Mouse (Mus musculus) regulatory T cell (primary cell): ENCODE data around the gene Asb8.

Experiments used
- in situ Hi-C: fragments of 300-600 bp; cut with MboI, MseI; formaldehyde crosslinking; loops from one replicate; pipeline ENCODE4 v1.15.1; 2025; ENCODE audit warnings: high pct_unique_total_duplicates

Asb8 gene

DNA sequence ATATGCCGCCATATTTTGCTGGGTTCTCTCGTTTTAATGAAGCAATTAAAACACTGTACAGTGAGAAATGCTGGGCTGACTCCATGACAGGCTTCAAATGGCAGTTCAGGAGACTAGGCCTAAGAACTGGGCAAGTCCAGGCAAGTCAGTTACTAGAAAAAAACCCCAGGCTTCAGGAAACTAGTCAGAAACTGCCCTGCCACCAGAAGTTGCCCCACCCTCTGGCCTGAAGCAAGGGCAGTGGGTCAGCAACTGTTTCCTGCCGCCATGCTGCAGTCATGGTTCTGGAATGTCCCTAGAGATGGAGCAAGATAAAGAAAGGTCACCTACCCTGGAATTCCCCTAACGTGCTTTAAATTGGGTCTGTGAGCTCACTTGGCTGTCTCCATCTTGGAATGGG lies 9.5 kb downstream of the Asb8 start:
- in situ Hi-C loops = no loop called here

DNA sequence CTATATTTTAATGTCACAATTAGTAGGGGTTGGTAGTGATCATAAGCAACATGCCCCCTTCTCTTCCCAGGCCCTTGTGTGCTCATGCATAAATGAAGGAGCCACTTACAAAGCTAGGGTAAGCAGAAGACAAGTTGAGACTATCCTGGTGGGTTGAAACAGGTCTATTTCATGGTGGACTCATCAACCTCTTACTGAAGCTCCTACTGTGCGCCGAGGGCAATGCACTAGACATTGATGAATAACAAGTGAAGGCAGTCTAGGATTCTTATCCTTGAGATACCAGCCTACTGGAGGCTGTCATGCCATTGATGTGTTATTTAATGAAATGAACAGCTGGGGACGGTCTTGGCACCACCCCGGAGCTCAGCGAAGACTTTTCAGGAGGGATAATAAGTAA lies 10.2 kb downstream of the Asb8 start:
- in situ Hi-C loops = no loop called here

DNA sequence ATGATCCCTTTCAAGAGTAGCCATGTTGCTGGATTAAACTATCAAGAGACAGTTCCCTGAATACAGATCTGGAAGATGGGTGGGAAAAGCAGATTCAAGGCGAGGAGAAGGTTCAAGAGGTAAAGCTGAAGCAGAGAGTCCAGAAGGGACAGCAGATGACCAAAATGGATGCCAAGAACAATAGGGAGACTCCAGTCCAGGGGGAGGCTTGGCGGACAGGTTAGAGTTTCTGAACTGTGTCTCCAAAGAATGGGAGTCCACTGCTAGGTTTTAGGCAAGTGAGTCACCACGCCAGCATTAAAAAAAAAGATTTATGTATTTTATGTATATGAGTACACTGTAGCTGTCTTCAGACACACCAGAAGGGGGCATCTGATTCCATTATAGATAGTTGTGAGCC lies 10.8 kb downstream of the Asb8 start:
- in situ Hi-C loops = loop anchor here (5.0 kb wide), 1 partner anchor 62 kb away; the partner anchor contains the start of genes Pfkm and Senp1

DNA sequence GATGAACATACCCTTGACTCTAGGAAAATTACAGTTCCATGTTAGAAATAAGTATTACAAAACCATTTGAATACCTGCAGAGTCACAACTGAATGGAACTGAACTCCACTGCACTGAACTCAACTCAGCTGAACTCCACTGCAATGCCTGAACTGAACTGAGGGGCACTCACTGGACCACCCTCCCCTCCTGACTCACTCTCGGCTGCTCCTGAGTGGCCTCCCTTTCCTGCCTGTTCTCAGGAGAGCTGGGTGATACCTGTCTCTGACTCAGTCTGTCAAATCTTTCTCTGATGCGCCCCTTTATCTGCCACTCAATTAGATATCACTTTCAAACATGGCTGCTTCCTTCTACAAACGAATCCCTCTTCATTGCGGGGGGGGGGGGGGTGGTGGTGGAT lies 11.3 kb downstream of the Asb8 start:
- in situ Hi-C loops = loop anchor here (5.0 kb wide), 1 partner anchor 62 kb away; the partner anchor contains the start of genes Pfkm and Senp1

DNA sequence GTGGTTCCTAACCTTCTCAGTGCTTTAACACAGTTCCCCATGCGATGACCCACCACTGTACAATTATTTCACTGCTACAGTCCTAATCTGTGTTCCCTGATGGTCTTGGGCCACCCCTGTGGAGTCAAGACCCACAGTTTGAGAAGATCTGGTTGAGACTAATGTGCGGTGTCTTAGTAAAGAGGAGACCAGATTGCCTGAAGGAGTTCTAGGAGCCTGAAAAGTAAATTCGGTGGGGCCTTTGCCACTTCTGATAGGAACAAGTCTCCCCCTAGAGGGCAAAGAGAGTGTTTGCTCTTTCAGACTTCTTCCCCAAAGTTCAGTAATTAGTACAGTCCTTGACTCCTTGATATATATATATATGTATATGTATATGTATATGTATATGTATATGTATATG lies 11.8 kb downstream of the Asb8 start:
- in situ Hi-C loops = loop anchor here (5.0 kb wide), 1 partner anchor 61 kb away; the partner anchor contains the start of genes Pfkm and Senp1

DNA sequence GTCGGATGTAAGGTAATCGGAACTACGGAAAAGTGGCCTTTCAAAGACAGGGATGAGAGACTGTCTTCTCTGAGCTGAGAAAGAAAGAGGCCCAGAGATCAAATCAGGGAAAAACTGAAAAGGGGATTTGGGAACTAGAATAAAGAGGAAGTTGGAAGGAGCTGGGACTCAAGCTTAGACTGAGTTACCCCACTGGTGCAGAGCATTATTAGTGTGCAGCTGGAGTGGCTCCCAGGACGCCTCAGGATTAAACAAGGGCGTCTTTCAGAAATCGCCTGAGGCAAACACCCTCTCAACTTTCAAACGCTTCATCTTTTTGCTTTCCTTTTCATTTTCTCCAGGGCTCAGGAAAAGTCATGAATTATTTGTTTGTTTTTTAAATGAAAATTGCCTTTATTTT lies 12.5 kb downstream of the Asb8 start:
- in situ Hi-C loops = loop anchor here (5.0 kb wide), 1 partner anchor 61 kb away; the partner anchor contains the start of genes Pfkm and Senp1

DNA sequence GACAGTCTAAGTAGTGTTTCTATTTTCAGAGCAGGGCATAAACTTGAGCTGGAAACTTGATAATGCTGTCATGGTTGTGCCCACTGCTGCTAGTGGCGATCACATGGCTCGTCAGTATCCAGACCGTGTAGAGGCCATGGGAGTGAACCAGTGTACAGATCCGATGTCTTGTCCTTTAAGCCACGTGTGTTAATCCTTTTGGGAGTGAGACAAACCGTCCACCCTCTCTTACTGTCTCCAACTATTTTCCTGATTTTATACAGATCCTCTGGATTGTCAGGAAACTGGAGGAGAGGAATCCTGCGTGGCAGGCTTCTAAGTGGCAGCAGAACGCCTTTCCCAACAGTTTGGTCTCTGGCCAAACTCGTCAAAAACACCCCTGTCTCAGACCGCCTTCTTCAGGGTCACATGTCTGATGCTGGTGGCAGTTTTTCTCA lies 16.2 kb downstream of the Asb8 start:
- in situ Hi-C loops = no loop called here

DNA sequence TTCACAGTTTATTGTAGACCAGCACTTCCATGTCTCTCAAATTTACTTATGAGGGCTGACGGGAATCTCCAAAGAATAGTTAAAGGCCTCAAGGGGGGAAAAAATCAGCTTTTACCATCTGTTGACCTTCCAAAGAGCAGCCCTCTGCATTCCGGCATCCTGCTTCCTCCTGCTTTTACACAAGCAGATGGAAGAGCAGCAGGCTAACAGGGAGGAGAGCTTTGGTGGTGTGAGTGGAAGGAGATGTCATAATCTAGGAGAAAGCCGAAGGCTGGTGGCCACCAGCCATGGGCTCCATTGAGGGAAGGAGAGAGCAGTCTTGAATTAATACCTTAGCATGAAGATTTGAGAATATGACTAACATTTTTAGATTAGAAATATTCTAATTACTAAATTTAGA lies 17.1 kb downstream of the Asb8 start:
- in situ Hi-C loops = no loop called here

DNA sequence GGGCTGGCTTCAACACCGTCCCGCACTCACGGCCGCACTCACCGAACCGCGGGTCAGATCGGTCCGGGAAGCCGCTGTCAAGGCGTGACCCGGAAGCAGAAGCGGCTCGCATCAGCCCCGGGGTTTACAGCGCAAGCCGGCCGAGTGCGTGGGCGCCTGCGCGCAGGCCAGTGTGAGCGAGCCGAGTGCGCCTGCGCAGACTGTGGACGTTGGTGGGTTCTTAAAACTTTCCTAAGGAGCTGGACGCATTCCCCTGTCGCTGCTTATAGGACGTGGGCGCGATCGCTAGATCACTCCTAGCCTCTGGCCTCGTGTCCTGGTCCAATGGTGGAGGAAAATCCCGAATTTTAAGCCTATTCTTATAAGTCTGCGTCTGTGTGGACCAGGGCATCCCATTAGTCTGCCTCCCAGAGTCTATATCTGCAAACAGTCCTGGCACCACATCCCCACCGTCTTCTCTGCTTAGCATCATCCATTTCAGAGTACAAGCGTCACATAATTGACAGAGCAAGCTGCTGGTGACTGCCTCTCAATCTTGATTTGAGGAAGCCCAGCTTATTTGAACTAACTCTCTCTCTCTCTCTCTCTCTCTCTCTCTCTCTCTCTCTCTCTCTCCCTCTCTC lies 19.8 kb downstream of the Asb8 start:
- in situ Hi-C loops = no loop called here

DNA sequence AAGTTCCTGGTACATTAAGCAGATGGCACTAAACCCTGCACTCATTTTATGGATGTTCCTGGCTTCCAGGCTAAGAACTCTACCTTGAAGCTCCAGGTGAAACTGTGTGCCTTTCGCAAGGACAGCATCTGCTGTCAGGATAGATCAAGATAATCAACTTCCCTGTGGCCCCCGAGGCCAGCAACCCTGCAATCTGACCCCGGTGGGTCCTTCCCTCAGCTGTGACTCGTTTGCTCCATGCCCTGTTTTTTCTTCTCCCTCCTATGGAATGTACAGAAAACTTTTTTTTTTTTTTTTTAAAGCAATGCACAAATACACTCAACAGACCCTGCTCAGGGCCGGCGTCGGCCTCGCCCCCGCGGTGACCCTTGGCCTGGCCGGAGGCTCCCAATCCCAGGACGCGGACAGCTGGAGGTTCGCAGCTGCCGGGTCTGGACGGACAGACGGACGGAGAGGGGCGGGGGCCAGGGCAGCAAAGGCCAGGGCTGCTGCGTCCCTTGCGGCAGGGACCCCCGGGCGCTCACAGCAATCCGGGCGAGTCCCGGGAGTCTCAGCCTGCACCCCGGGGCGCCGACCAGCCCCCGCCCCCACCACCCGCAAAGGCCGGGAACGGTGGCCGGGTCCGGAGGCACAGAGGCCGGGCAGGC lies 20.4 kb downstream of the Asb8 start:
- in situ Hi-C loops = no loop called here

DNA sequence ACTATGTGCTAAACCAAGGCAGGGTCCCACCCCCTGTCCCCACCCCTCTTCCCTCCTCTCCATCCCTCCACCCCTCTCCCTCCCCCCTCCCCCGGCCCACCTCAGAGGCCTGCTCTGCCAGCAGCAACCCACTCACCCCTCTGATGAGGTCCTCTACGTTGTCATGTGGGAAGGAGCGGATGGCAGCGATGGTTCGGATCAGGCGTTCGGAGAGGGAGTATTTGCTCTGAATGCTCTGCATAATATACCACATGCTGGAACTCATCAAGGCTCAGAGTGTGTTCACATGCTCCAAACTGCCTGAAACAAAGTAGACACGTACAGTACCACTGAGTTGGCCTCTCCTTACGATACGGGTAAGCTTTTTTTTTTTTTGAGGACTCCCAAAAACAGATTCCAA lies 22.9 kb downstream of the Asb8 start:
- in situ Hi-C loops = no loop called here

DNA sequence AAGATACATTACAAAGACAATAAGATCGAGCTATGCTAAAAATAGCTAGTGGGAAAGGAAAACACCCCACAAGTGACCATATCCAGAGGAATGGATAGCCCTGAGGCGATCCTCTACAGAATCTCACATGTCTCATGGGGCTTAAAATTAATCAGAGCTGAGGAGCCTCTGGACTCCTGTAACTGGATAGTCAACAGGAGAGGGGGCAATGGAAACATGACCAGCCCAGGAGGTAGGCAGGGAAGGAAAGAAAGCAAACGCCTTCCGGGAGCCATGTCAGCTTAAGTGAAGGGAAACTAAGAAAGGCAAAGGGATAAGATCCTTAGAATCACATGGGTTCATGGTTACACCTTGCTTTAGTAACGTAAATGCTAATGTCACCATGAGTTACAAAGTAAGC lies 24.6 kb downstream of the Asb8 start:
- in situ Hi-C loops = no loop called here

DNA sequence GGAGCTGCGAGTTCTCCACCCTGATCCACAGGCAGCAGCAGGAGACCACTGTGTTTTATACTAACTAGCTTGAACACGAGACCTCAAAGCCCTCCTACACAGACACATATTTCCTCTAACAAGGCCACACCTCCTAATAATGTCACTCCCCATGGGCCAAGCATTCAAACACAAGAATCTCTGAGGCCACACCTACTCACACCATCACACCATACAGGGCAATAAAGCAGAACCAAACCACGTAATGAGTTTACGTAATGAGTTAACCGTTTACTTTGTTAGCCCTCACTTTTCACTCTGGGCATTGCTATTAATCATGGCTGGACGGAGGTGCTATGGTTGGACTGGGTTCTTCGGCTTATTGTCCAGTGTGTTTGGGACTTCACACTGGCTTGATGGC lies 25.7 kb downstream of the Asb8 start:
- in situ Hi-C loops = no loop called here

DNA sequence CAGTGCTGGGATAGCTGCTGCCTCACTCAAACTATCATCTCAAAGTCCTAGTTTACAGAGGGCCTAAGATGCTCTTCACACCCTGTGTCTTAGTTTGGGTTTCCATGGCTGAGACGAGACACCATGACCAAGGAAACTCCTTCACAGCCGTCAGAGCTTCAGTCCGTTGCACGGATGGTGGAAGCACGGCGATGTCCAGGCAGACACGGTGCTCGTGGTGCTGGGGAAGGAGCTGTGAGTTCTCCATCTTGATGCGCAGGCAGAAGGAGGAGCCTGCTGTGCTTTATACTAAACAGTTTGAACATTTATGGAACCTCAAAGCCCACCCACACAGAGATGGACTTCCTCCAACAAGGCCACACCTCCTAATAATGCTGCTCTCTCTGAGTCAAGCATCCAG lies 28.6 kb downstream of the Asb8 start:
- in situ Hi-C loops = no loop called here

DNA sequence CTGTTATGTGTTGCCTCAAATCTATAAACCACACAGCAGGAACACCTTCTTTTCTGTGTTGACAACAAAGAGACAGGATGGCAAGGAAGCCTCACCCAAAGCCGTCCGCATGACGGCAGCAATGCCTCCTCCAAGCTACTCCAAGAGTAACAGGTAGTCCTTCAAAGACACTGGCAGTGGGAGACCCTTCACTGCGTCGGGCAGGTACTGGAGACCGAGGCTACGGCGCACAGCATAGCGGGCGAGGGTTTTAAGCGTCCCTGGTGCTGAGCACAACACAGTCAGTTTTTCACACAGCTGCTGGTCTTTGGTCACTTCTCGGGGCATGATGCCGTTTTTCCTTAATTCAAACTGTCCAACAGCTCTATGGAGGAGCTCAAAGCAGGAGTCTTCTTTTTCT lies 29.8 kb downstream of the Asb8 start:
- in situ Hi-C loops = no loop called here

DNA sequence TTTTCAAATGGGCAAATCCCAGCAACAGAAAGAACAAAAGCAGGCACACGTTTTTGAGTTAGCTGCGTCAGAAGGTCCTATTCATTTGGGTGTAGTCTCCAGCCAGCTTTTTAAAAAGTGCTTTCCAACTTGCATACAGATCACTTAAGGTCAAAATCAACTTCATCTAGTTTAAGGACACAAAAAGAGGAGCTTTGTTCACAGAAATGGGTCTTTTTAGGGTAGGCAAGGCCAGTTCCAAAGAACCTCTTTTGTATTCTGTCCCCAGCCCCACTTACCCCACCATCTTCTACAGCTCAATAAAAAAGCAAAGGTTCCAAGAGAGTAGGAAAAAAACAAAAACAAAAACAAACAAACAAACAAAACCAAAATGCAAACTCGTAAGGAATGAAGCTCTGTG lies 30.8 kb downstream of the Asb8 start:
- in situ Hi-C loops = no loop called here

DNA sequence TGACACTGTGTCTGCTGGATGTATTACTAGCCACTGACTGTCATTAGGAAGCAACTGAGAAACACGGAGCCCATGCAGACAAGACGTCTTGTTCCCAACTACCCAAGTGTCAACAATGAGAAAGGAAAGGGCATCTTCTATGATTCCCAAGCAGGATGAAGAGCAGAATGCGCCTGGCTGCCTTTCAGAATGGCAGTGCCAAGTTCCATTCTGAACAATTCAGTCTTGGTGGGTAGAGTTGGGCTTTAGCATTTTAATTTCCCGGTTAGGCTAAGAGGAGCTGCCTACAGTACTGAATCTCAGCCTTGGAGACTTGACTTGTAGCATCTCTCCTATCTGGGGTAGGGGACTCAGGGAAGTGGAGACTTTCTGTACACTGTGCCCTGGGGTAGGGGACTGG lies 31.4 kb downstream of the Asb8 start:
- in situ Hi-C loops = no loop called here

DNA sequence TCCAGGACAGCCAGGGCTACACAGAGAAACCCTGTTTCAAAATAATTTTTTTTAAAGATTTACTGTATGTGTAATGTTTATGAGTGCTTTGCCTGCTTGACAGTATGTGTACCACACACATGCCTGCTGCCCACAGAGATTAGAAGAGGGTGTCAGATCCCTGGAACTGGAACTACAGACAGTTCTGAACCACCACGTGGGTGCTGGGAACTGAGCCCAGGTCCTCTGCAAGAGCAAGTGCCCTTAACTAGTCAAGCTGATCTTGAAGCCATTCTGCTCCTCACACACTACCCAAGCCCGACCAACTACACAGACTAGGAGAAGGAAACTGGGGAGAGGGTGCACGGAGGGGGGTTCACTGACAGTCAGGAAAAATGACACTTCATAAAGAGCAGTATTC lies 32.0 kb downstream of the Asb8 start:
- in situ Hi-C loops = no loop called here

DNA sequence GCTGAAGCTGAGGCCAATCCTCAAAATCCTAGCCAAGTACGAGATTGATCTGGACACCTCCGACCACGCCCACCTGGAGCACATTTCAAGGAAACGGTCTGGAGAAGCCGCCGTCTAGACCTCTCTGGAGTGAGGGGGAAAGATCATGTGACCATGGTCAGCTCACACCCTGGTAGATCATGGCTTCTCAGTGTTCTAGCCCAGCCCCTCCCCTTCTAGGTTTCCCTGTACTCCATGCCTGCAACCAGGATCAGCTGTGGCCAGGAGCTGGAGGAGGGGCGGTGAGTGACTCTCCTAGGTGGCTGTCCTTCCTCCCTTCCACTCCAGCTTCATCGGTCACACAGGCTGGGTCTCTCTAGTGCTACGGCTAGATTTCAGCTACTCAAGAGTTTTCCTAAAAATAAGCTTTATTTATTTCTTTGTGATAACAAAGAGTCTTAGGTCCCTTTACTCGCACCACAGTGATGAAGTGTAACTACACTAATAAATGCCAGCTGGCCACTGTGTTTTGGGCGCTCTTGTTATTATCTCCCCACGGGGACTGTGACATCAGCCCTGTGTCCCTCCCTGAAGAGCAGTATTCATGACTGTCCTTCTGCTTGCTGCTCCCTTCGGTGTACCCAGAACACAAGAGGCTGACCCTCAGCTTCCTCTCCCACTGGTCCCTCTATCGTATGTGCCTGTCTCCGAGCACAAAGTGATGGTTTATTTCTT lies 33.3 kb downstream of the Asb8 start:
- in situ Hi-C loops = no loop called here

DNA sequence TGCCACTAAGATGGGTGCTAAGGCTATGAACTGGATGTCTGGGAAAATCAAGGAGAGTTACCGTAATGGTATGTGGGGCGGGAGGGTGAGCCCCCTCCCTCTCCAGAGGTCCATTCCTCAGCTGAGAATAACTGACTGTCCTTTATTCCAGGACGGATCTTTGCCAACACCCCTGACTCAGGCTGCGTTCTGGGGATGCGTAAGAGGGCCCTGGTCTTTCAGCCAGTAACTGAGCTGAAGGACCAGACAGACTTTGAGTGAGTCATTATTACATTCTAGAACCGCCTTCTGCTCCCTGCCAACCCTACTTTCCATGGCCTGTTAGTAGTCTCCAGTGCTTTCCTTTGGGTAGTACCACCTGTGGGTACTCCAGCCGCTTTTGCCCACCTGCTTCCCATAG lies 34.0 kb downstream of the Asb8 start:
- in situ Hi-C loops = no loop called here

DNA sequence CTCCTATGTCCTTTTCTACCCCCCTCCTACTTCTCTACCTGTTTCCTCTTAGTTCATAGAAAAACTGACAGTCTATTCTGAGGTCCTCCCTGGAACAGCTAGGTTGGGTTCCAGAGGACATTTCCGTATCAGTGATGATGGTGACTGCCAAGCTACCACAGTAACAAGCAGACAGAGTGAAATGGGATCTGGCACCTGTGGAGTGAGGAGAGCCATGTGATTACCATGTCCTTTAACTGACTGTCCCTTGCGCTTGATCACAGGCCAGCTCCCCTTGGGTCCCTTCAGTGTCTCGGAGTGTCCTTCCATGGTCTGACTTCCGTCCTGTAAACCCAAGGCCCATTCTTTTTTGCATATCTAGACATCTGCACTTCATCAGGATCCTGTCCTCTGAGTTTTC lies 34.4 kb downstream of the Asb8 start:
- in situ Hi-C loops = no loop called here

DNA sequence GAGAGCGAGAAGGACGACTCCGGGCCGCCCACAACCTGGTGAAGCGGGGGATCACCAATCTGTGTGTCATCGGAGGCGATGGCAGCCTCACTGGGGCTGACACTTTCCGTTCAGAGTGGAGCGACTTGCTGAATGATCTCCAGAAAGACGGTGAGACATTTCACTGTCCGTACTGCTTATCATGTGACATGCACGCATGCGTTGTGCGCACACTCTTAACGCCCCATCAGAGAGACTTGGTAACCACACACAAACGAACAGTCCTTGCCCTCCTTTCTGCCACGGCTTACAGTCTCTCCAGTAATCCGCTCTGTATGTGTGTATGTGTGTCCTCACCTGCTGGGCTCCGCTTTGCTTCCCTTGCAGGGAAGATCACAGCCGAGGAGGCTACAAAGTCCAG lies 44.6 kb downstream of the Asb8 start:
- in situ Hi-C loops = no loop called here

DNA sequence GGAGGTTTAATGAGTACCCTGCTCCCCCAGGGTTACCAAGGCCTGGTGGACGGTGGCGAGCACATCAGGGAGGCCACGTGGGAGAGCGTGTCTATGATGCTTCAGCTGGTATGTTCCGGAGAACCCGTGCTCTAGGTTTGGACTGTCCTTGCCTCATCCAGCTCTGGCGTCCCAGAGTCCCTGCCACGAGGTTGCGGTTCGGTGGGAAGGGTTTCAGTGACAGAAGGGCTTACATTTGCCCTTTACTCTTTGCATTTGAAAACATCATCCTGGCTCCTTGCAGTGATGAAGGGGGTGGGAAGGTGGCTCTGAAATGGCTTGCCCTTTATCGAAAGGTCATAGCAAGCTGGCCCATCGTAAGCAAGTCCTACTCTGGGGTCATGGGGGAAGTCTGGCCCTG lies 46.1 kb downstream of the Asb8 start:
- in situ Hi-C loops = no loop called here
